Mouse (Mus musculus) fibroblast of lung, adult 2 months (primary cell): ENCODE measurements around the gene Neurl4.
"Not testable (repeated sequence)": the region's sequence is repeated elsewhere in the genome, so short reads cannot be mapped to it uniquely, and the experiment has no call there.

Experiments used
- DNase-seq: peaks from one replicate; pipeline ENCODE4 v3.0.0-alpha.2; 2011; ENCODE audit warnings: low read depth

The Neurl4 gene

DNA sequence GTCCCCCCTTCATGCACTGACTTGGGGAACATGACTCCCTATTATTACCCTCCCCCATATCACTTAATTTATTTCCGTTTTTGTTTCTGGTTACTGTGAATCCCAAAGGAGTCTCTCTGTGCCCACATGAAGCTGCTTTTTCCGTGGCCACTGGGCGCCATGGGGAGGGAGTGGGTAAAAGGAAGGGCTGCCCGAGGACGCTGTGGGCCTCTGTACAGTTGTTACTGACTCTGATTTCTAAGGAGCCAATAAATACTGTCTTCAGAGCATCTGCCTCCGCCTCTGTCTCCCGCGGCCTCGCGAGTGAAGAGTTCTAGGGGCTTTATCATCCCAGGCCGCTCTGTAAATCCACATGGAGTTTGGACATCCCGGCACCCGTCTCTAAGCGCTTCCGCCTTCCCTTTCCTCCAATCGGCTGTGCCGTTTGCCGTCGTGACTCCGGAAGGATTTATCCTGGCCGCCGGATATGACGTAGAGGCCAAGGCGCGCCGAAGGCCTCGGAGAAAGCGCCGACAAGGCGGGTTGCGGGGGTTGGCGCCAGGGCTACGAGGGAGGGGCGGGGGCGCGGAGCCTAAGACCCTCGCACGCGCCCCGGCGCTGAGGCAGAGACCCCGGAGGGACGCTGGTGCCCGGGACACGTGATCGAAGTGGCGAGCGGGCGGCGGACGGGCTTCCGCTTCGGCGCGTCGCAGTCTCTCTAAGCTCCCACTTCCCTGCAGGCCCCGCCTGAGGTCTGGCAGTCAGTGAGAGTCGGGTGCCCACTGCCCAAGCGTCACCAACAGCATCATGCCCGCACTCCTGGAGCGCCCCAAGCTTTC, 12.9 kb downstream of the Neurl4 start, which contains the start of gene Gps2:
Gps2 (plus strand) TSS at position 335 of the 818 bp plus-strand sequence.
- DNase-seq: peak; percentile 73

GRCm38 (mm10) chr11:69914372-69914764, 13.5 kb downstream of the Neurl4 start:
- no peak for DNase-seq

GRCm38 (mm10) chr11:69914917-69915430, 14.1 kb downstream of the Neurl4 start:
- no peak for DNase-seq

- DNase-seq: no peak
These were observed 15.1 kb downstream of the Neurl4 start for GRCm38 (mm10) chr11:69915667-69916627.

DNA sequence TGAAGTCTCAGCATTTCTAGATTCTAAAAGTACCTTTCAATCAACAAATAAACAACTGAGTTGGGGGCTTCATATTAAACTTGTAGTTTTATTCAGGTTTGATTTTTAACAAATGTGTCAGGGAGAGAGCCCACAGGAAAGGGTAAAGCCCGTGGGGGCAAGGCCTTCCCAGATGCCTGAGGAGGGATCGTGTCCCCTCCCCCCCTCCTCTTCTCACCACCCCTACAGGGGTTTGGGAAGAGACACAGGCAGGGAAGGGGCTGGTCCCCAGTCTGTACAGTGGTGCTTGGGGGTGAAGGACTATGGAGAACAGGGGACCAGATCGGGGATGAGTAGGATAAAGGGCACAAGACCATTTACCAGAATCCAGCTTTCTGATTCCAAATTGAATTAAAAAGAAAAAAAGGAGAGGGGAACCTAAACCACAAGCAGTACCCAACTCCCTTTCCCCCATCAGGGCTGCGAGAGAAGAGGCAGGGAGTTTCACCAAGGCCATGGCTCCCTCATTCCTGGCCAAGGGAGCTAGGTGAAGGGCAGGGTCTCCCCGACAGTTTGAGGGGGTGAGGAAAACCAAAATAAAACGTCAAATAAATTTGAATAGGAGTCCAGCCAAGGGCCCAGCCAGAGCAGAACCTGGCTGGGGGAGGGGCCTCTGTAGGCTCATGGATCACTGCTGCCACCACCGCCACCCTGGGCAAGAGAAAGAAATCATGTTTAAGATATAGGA, 15.9 kb downstream of the Neurl4 start:
- not testable (repeated sequence) for DNase-seq

DNA sequence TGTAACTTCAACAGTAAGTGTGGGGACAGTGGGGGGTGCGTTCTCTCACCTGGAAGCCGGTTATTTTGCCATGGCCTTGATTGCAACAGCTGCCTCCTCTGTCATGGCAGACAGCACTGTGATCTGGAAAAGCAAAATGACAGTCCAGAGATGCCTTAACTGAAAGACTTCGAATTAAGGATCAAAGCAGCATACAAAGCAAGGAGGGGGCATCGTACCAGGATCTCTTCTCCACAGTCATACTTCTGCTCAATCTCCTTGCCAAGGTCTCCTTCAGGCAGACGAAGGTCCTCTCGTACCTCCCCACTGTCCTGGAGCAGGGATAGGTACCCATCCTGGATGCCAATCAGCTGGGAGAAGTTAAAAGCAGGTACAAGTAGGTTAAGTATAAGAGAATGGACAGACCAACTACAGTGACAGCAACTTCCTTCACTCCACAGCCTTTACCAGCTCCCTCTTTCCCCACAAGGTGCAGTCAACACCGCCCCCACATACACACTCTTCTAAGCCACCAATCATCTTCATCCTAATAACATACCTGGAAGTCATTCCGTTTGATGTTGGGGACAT, 16.6 kb downstream of the Neurl4 start:
- DNase-seq: no peak

DNA sequence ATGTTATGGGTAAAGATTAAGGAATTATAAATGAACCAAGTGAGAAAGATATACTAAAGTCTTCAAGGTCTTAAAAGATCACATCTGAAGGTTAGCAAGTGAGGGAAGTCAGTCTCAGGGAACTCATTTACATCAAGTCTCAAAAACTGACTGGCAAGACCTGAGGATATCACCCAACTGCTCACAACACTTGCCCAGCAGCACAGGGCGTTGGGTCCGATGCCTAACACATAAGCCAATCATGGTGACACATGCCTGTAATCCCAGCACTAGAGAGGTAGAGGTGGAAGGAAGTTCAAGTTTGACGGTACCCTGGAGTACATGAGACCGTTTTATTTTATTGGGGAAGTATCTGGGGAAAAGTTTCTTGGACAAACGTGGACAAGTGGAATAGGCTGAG, 17.2 kb downstream of the Neurl4 start:
- no peak for DNase-seq

DNA sequence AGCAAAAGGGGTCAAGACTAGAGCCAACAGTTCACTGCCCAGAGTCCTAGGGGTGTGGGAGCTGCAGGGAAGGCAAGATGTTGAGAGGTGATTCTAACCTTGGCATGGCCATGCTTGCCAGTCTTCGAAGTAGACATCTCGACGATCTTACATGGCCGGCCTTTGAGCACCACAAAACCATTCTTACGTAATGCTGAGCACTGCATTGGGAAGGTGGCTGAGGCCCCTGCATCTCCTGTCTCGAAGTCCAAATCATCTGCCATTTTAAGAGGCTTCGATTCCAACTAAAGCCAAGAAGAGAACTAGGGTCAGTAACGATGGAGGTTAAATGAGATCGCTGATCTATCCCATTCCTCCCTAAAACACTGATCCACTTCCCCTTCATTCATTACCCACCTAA, 18.2 kb downstream of the Neurl4 start:
- DNase-seq: no peak

DNA sequence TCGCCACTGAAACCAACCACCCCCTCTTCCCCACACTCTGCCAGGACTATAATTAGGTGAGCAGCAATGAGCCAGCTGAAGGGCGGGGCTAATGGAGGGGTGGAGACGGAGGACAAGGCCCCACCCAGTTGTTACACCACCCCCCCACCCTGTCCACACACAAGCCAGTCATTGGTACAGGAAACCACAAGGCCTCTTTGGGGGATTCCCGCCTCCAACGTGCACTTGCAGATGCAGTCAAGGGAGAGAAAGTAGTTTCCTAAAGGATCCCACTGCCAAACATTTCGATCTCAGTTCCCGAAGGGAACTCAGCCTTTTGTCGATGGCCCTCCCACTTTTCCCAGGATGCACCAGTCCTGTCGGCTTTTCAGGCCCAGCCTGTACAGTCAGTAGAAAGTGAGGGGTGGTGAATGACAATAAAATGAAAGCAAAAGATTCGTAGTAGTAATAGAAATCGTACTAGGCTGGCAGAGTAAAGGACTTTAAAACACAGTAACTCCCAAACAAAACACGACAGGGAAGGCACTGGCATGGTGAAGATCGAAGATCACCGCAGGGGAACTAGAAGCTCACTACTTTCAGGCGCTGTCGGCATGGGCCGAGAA, 18.9 kb downstream of the Neurl4 start:
- peak; percentile 79 for DNase-seq

GRCm38 (mm10) chr11:69920266-69921031, 19.6 kb downstream of the Neurl4 start:
- DNase-seq: no peak

DNA sequence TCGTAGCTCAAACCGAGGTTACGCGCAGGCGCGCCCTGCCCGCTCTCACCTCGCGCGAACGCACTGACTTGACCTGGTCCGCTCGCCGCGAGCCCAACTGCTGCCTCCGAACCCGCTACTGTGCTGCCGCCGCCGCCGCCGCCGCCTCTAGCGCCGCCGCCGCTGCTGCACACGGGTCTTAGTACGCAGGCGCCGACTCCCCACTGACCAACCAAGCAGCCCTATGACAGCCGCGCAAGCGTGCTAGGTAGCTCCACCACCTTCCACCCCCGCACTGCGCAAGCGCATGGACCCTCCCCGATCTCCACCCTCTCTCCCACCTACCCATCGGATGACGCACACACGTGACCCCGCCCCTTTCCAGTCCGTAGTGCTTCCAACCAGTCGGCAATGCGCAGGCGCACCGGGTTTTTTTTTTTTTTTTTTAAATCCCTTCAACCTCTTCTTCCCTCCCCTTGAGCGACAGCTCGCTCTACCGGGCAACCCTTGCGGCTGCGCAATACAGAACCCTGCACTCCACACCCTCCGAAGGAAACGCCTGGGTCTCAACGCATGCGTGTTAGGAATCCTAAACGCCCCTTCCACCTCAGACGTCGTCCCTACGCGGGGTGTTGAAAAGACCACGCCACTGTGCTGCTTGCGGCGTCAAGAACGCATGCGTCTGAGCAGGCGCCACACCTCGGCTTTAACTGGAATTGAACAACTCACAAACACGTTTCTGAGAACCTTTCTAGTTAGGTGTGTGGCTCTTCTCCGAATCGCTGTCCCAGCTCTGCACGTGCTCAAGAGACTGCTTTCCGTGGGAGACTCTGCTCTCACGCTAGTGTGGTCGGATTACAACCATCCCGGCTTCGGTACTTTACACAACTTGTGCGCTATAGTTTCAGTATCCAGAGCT, 20.5 kb downstream of the Neurl4 start, which contains the start of gene Eif5a:
Eif5a (minus strand) TSS at position 845 of the 898 bp plus-strand sequence.
- DNase-seq: peak; percentile 100

GRCm38 (mm10) chr11:69922012-69922756, 21.3 kb downstream of the Neurl4 start:
- DNase-seq: no peak

DNA sequence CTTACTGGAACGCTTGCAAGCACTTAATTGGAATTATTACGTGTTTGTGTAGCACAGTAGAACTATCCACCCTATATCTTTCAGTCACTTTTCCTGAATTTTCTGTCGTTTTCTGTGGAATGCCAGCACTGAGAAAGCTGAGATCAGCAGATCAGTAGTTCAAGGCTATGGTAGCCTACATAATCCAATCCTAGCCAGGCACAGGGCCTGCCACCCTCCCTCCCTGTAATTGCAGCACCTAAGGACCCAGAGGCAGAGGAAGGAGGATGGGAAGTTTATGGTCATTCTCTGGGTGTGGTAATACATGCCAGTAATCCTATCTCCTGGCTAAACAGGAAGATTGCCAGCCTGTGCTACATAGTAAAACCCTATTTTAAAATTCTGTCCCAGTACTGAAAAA, 21.9 kb downstream of the Neurl4 start:
- DNase-seq: no peak

- DNase-seq: no peak
These were observed 26.6 kb downstream of the Neurl4 start for GRCm38 (mm10) chr11:69927501-69927900.

DNA sequence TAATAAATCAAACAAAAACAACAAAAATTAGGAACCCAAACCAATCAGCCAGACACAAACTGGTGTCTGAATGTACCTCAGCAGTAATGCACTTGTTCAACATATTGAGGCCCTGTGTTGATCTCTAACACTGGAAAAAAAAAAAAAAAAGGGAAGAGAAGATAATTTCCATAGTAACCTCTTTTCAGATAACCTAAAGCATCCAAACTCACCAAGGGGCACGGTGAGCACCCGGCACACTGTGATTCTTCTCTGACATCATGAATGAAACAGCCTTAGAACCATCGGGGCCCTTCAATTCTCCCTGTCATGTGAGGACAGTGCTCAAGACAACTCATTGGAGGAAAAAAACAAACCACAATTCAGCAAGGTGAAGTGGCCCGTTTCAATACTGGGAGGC, 28.8 kb downstream of the Neurl4 start:
- DNase-seq: no peak

GRCm38 (mm10) chr11:69930176-69930575, 29.3 kb downstream of the Neurl4 start:
- not testable (repeated sequence) for DNase-seq

- DNase-seq: no peak
These were observed 30.2 kb downstream of the Neurl4 start for GRCm38 (mm10) chr11:69930967-69931537.

DNA sequence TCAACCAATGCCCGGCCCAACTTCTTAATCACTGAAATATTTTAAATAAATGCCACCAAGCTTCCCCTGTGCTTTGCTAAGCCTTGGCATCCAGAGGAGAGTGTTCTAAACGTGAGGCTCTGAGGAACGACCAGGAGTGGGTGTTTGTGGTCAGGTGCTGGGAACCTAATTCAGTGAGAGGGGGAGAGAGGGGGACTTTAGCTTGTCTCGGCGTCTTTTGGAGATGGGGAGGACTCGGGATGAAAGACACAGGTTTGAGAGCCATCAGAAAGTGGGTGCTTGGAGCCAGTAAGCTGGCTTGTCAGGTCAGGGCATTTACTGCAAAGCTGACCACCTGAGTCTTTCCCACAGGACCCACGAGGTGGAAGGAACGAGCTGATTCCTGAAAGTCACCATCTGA, 30.9 kb downstream of the Neurl4 start:
- no peak for DNase-seq
